Mouse (Mus musculus) monocyte, adult 2 months (primary cell): ENCODE measurements at regions not wholly inside any gene's neighbourhood (a gene's known extent, or its start where the extent isn't known, plus 50 kb on each side); places are given as distances from the start of the nearest gene placed in this dataset.
A peak's percentile ranks its signal among the peaks of the same experiment; 100 is the strongest.

Experiments used
- DNase-seq, 2 experiments: peaks; one replicate each; pipeline ENCODE4 v3.0.0; 2022; ENCODE audit warnings: low spot score in 2 of 2, low read depth in 1 of 2

DNA sequence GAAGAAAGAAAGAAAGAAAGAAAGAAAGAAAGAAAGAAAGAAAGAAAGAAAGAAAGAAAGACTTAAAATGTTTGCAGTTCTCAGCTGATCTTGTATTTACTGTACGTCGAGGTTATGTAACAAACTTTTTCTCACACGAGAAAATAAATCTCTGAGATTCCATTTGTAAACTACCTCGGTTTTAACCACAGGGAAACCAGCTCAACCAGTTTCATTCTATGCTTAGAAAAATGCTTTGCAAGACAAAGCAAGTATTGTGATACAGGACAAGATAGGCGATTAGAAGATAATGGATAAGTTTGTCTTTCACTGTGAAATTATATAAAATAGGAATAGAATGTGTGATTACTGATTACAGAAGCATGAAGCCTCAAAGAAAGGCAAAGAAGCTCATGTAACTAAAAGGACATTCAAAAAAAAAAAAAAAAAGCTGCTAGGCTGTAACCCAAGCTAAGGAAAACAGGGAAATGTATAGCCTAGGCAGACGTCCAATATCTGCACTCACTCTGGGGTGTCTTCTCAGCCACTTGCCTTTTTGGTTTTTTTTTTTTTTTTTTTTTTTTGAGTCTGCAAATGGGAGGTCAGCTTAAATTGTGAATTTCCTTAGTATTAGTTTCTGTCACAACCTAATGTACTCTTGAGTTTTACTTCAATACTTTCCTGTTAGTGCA lies 368.3 kb downstream of the Efnb2 start:
- no peak for DNase-seq

DNA sequence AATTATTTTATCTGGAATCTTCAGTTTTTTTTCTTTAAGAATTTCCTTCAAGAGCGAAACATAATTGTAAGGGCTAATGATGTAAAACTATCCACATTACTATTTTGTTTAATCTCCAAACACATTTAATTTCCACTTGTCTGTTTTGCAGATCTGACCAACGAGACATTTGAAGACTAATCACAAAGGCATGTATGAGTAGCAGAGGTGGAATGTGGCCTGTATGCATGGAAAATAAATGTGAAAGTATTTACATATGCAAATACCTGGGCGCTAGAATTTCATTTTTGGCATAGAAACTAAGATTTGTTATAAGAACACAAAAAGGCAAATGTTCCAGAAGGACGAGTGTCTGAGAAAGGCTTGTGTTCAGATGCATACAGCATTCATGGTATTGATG lies 375.2 kb downstream of the Efnb2 start:
- no peak for DNase-seq

DNA sequence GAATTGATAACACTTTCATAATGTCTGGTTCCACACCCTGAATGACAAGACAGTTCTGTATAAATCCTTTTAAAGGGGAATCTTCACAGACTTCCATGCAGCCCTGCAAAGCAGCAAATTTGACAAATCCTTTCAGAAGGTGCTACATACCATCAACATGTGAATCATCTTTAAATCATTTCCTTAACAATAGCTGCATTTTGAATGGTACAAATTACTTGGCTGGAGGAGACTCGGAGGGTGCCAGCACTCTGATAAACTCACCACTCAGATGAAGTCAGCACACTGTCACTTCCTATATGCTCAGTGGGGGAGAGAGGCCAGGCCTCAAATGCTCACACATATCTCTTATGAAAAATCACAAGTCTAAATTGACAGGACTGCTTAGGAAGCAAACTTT lies 386.1 kb downstream of the Efnb2 start:
- DNase-seq = no peak

DNA sequence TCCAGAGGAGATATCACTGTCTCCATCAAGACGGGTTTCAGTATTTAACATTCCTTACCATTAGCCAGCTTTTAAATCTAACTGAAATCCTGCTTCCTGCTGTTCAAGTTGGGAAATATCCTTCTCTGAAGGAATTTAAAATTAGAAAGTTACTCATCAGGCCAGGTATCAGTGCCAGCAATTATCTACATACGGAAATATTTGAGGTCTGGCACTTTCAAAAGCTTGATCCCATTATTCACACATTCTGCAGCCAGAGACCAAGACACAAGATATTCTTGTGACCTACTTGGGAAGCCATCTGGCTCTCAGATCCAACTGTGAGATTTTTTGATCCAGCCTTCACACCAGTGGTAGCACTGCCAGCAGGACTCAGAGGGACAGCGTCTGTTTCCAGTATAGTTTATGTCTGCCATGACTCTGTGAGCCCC lies 386.8 kb downstream of the Efnb2 start:
- DNase-seq = no peak

DNA sequence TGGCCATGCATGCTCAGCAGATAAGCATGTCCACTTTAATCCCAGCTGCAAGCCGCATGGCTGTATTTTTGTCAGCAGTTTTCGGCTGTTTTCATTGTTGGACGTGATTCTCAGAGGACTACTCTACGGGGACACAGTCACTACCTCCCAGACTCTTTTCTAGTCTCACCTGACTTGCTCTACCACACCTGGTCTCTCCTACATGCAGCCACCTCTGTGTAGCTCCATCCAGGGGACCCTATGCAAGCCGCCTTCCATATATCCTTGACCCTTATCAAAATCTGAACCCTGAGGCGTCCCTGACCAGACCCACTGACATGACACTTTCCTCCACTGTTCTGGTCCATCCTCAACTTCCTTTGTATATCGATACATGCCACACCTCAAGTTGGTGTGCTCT lies 402.2 kb downstream of the Efnb2 start:
- no peak for DNase-seq

DNA sequence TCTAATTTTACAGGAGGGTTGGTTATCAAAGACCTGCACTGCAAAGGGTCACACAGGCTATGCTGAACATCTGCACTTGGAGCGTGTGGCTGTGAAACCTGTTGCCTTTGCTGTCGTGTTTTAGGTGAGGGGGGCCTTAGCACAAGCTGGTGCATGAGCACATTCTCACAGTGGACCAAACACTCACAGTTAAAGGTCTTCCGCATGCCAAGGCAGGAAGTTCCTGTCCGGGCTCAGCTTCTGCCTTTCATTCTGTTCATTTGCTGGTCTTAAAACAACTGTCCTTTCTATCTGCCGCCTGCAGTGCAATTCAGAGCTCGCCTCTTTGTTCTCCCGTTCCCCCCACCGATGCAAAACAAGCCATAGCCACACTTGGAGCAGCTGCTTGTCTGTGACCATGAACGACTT lies 402.8 kb downstream of the Efnb2 start:
- DNase-seq = no peak

DNA sequence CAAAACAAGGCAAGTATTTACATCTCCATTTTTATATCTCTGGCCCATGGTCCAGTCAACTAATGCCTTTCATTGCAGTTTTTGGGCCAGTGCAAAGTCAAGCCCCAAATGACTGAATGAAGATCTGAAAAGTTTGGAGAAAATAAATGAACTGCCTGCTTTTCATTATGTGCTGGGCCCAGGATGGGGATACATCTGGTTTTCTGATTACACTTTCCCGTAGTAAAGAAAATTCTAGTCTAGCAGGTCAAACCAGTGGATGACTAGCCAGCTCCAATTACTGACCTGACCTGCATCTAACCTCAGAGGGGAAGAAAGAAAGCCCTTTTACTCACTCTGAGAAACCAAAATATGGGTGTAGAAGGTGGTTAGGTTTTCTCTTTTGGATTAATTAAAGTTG lies 404.7 kb downstream of the Efnb2 start:
- DNase-seq = no peak

DNA sequence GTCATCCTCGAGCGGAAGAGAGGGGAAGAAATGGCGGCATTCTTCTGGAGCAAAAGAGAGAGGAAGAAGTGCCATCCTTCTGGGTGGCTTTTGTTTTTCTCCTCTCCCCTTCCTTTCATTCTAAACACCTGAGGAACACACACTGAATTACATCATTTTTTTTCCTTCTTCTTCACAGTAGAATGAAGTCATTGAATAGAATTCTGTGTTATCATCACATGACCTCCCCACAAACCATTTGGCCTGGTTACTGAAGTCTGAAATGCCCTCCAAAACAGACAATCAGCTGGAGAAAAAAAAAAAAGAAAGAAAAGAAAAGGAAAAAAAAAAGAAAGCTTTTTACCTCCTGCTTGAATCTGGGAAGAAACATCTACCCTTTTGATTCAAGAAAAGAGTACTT lies 406.6 kb downstream of the Efnb2 start:
- DNase-seq = no peak

DNA sequence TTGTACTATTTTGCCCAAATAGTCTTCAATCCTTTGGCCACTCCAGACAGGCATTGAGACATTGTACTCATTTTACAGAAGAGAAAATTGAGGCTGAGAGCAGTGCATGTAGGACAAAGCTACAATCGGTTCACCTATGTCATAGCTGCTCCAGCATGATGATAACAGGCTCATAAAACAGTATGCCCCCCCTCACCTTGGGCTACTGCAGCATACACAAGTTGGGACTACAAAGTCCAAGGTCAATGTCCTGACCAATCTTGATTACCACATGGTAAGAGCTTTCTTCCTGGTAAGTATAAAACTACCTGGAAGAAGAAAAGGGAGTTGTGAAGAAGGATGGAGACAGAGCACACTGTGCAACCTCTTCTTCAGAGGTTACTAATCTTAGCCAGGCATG lies 416.4 kb downstream of the Efnb2 start:
- DNase-seq = no peak

DNA sequence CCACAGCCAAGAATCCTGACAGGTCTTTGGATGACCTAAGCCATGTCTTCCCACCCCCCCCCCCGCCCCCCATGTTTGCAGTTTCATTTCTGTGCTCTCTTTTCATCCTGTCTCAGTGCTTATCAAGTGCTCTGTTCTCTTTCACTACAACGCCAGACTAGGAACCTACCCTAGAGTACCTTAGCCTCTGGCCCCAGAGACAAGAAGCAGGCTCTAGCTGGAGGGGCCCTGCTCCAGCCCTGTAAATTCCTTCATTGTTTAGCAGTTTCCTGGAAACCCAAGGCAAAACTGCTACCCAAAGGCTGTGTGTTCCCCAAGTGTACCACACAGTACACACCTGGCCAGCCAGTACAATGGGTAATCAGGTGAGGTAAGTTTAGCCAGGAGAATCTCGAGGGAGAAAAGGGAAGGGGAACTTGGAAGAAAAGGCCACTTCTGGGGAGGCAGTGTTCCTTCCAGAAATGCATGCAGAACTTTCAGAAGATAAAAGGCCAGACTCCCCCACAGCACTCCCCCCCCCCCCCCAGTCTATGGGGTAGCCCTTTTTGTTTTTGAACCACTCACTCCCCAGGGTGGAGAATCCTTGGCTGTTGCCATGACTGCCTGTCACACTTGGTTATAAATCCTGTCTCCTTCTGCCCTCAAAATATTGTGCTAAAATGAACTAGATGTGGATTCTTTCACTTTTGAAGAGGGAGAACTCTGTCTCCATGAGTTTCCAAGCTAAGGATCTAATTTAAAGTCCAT lies 419.1 kb downstream of the Efnb2 start:
- no peak for DNase-seq

DNA sequence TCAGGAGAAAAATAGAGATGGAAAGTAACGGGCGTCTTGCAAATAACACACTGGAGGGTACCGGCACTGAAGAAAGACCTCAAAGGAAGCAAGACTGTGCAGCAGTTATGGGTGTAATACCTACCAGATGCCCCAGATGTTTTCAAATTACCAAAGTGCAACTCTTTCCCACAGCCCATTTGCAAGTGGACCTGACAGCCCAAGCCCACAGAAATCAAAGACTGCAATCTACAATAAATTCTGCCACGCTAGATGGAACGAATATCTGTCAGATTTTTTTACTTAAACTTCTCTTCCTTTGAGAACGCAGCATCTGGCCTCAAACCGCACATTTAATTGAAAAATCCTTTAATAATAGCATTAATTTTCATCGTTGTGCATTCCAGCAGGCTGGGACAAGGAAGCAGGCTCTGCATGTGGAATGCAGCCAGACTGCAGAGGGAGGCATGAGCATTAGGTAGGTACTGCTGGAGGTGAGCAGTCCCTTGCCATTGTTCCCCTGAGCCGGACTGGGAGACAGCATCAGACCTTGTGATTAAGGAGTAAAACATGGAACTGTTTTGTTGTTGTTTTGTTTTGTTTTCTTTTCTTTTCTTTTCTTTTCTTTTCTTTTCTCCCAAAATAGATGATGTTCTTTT lies 419.9 kb downstream of the Efnb2 start:
- DNase-seq = no peak

DNA sequence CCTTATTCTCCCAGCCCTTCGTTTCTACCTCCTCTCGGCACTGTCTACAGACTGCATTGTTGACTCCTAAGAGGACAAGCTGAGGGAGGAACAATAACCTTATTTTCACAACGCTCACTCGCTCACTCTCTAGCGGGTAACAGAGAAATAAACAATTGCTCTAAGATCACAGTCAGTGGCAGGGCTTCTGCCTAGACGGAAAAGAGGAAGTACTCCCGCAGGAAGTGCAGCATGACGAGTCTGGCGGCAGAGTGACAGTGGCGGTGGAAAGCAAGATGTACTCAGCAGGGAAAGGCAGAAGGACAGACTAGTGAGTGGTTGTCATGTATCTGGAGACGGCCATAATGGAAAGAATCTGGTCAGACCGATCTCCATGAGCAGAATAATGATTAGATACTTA lies 421.6 kb downstream of the Efnb2 start:
- peak in 1 of 2 experiments; percentile 2 for DNase-seq

DNA sequence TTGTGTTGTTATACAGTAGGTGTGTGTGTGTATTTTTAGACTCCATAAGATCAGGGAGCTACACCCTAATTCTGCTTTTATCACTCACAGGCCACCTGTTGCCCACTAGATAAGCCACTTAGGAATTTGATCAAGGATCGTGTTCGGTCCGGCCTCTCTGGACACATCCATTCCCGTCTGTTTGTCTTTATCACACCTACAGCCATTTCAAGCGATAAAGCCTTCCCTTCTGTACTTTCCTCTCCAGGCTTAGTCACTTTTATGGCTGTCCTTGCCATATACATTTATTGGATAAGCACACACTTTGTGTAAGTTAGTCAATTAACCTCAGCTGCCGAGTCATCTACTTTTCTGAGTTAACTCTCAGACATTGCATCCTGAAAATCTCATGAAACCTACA lies 423.0 kb downstream of the Efnb2 start:
- DNase-seq = no peak

DNA sequence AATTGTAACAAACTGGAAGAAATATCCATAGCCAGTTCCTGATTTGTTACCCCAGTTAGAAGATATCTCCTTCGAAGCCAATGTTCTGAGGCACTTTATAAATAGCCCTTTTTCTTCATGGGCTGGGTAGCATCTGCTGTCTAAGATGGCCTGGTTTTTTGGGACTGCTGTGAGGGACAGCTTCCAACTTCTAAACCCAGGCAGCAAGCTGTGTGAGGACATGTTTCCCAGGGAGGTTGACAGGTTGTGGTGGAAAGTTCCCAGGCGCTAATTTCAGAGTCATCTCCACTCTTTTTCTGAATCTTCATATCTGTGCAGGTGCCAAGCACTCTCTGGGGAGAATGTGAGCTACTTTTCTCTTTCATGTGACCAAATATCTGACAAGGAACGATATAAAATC lies 427.4 kb downstream of the Efnb2 start:
- DNase-seq = no peak

DNA sequence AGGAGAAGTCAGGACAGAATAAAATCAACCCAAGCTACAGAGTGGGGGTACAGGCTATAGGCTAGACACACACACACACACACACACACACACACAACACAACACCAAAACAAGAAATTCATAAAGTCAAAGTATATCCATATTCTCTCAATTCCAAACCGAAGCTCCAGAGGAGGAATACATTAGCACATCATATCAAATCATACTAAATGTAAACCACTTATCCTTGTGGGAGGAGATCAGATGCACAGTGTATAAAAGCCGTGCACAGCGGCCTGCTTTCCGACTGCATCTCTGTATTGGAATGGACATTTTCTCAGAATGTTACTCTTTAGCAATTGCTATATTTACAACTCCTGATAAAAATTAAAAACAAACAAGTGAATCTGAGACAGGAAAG lies 427.9 kb downstream of the Efnb2 start:
- no peak for DNase-seq

DNA sequence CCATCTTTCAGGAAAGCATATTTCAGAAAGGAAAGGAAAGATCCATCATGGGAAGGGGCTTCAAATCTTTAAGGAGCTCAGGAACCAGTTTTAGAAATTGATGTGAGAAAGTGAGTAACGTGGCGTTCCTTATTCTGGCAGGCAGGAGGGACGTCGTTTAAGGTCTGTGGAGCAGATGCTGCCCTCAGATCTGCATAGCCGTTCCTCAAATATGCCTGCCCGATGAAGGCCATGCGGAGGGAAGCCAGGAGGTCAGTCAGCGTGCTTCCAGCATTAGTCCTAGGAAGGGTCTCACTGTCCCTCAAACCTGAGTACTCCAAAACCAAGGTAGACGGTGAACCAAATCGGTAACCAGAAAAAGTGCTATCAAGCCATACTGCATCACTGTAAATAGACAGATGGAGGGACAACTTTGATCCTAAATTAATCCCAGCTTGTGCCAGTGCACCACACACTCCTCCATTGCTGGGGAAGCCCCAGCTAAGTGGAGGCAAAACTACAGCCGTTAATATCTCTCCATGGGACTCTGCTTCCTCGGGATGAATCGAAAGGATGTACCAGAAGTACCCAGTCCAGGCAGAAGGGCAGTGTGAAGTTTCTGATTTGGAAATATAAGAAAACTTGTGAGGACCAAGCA lies 428.9 kb downstream of the Efnb2 start:
- no peak for DNase-seq

DNA sequence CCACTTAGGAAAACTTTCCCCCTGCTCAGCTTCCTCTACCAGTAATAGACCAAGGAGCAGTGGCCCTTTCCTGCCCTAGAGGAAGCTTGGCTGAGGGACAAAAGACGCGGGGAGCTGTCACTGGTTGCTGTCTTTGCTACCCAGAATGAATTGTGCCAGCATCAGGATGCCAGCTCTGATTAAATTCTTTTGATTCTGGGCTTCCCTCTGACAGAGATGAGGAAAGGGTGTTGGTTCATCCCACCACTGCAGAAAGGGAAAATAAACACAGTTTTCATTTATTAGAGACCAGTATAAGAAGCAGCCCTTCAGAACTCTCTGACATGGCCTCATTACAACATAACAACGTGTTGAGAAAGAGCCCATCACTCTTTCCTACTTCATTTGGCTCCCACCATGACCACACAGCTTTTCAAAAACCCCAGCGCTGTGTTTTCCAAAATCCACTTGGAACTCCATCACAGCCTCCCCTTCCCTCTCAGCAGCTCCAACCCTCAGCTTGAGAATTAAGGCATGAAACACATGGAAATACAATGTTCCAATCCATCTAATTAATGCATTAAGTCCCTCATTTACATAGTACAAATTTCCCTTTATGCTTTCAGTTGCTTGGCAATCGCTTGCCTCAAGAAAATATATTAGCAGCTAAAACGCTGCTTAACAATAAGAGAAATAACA lies 429.6 kb downstream of the Efnb2 start:
- DNase-seq = no peak

DNA sequence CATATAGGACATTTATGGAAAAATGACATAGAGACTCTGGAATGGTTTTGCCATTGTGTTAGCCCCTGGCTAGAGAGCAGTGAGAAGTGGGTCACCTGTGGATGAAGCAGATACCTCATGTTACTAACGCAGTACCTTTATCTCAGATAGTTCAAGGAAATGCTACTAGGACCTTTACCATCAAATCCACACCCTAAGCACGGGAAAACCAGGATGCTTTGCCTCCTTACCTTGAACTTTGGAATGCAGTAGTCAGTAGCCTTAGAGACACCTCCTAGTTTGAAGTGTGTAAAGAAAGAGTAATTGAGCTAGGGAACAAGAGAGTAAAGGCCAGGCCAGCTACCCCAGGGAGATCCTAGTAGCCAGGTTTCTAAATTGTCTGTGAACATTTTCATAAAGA lies 435.0 kb downstream of the Efnb2 start:
- DNase-seq = no peak

DNA sequence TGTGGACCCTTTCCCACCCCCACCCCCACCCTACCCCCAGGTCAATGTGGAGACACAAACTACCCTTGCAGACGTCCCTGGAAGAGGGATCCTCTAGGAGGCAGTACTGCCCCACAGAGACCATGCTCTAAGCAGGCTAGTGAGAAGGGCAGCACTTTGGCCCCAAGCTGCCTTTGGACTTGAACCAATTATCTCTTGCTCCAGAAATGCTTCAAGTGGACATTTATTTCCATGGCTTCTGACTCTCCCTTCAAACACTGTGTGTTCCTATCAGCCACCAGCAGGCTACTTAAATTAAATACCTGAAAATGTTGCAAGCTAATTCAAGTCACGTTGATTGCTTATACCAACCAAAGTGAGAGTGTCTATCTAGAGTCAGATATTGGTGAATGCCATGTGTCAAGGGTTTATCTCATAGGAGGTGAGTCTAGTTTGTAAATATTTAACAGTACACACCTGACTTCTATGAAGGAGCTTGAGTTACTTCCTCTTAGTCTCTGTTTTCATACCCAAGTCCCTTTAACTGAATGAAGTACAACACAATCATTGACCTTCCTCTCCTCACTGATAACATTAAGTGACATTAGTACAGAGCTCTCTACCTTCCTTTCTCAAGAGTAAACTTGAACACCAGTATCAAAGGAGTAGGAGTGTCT lies 435.7 kb downstream of the Efnb2 start:
- no peak for DNase-seq

DNA sequence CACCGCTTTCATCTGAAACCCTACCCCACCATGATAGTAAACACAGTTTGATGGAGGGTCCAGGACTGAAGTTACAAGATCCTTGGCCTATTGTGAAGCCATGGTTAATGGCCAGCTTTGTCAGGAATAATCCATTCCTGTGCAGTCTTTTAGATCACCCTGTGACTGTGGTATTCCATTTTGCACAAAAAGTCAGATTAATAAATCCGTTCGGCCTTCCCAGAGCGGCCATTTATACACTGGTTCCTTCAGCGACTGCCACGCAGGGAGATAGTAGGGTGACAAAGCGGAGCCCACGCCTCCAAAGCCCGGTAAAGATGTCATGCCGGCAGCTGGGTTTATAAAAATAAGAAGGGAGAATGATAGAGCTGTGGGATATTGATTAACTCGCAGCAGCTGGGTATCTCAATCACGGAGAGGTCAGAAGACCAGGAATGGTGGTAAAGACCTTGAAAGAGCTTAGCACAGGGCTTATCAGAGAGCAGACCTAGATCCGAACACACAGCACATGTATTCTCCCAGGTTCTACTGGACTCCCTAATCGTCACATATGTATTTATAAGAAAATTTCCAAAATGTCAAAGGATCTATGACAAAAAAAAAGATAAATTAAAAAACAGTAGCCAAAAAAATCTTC lies 440.5 kb downstream of the Efnb2 start:
- DNase-seq = no peak
